Mouse (Mus musculus) myocyte (in vitro differentiated cells): ENCODE measurements around the gene Sh3bgr.

ENCODE experiments used
- CEBPB ChIP-seq: IDR thresholded peaks from 2 replicates; pipeline ENCODE4 v1.6.1; 2011; ENCODE audit warnings: mild to moderate bottlenecking, moderate library complexity; ENCODE audit not compliant: poor library complexity, insufficient read depth, severe bottlenecking
- E2F4 ChIP-seq: IDR thresholded peaks from one replicate; pipeline ENCODE4 v1.6.1; 2011; ENCODE audit warnings: mild to moderate bottlenecking, control low read depth, moderate library complexity; ENCODE audit not compliant: insufficient read depth
- MAX ChIP-seq: IDR thresholded peaks from one replicate; pipeline ENCODE4 v1.6.1; 2011; ENCODE audit warnings: low read depth, mild to moderate bottlenecking, control low read depth
- MYOD1 ChIP-seq, 3 experiments: IDR thresholded peaks; one replicate each; pipeline ENCODE4 v1.6.1; 2011; ENCODE audit warnings: control low read depth in 2 of 3, low read depth in 2 of 3, mild to moderate bottlenecking in 2 of 3, moderate library complexity in 1 of 3; ENCODE audit not compliant: insufficient read length in 2 of 3, control insufficient read depth in 1 of 3
- MYOG ChIP-seq, 3 experiments: IDR thresholded peaks; one replicate each; pipeline ENCODE4 v1.6.1; 2011; ENCODE audit warnings: control low read depth in 2 of 3, low read depth in 2 of 3, mild to moderate bottlenecking in 2 of 3; ENCODE audit not compliant: insufficient read length in 2 of 3, control insufficient read depth in 1 of 3, insufficient read depth in 1 of 3
- POLR2A ChIP-seq: IDR thresholded peaks from one replicate; pipeline ENCODE4 v1.6.1; 2011; ENCODE audit warnings: low read depth, mild to moderate bottlenecking, control low read depth, moderate library complexity; ENCODE audit not compliant: insufficient read length
- POLR2AphosphoS2 ChIP-seq: IDR thresholded peaks from one replicate; pipeline ENCODE4 v1.6.1; 2011; ENCODE audit warnings: low read depth, control low read depth; ENCODE audit not compliant: insufficient read length
- REST ChIP-seq: IDR thresholded peaks from one replicate; pipeline ENCODE4 v1.6.1; 2011; ENCODE audit warnings: mild to moderate bottlenecking, control low read depth, moderate library complexity; ENCODE audit not compliant: insufficient read depth, insufficient read length
- SRF ChIP-seq: IDR thresholded peaks from one replicate; pipeline ENCODE4 v1.6.1; 2011; ENCODE audit warnings: low read depth; ENCODE audit not compliant: control insufficient read depth, insufficient read length
- TCF3 ChIP-seq: IDR thresholded peaks from one replicate; pipeline ENCODE4 v1.6.1; 2011; ENCODE audit warnings: low read depth, control low read depth; ENCODE audit not compliant: insufficient read length
- USF1 ChIP-seq: IDR thresholded peaks from one replicate; pipeline ENCODE4 v1.6.1; 2011; ENCODE audit warnings: low read depth, mild to moderate bottlenecking, control low read depth, moderate library complexity

GRCm38 (mm10) chr16:96229044-96229555, 28.9 kb downstream of the Sh3bgr start:
- TF ChIP-seq MYOG (IDR thresholded peaks at IDR 0.05; ENCODE audit: control insufficient read depth in 1 of 3, insufficient read depth in 1 of 3, insufficient read length in 2 of 3, low read depth in 2 of 3) = no peak
- TF ChIP-seq MAX = no peak
- no peak for TF ChIP-seq POLR2A
- TF ChIP-seq USF1 = no peak
- TF ChIP-seq REST = no peak
- TF ChIP-seq POLR2AphosphoS2 = no peak
- TF ChIP-seq CEBPB = no peak
- no peak for TF ChIP-seq MYOD1 (IDR thresholded peaks at IDR 0.05; ENCODE audit: control insufficient read depth in 1 of 3, insufficient read length in 2 of 3, low read depth in 2 of 3)
- TF ChIP-seq E2F4 = no peak
- TF ChIP-seq TCF3 = no peak
- TF ChIP-seq SRF = no peak
